Mouse (Mus musculus) embryo, embryonic 10 days (tissue): ENCODE measurements around the gene Rpn2.
A peak's percentile ranks its signal among the peaks of the same experiment; 100 is the strongest.

ENCODE experiments used
- DNase-seq: peaks from one replicate; pipeline ENCODE4 v3.0.0-alpha.2; 2015; ENCODE audit warnings: low spot score

The Rpn2 gene

DNA sequence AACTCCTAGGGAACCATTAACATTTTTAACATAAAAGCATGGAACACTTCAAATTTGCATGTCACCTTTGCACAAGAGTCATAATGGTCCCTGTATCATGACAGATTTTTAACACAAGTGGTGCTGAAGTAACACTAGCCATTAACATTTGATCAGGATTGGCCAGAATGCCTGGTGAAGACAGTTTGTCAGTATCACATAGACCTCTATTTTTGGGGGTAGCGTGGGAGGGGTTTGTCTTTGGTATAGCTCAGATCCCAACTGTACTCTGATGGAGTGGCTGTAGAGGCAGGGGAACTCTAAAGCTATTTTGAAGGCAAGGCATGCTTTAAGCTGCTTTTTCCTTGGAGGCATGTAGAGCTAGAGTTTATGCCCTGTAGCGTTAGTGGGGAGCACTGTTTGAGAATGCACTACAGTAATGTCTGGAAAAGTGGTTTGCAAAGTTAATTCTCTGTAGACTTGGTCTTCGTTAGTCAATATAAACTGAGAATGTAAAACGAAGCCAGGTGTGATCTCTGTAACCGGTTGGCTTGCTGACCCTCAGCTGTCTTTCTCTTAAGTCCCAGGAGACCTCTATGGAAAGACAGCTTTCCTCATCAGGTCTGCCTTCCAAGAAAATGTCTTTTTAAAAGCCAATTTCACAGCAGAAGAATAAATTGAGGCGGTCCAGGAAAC is 32.3 kb downstream of the Rpn2 start:
- no peak for DNase-seq

DNA sequence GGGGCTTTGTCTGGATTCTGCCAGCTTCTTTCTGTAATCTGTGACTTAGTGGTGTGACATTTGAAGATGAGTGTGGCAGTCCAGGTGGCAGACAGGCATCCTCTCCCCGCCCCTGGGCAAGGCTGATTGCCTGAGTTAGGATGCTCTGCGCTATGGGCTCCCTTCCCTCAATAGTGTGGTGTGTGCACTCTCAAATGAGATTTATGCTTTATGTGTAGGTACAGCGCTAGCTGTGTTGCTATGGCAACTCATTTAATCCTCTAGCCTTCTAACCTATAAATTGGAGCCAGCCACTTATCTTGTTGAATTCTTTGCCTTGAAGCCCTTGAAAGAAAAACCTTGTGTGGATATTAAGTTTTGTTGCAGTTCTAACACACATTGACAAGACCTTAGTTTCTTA is 34.9 kb downstream of the Rpn2 start:
- no peak for DNase-seq

DNA sequence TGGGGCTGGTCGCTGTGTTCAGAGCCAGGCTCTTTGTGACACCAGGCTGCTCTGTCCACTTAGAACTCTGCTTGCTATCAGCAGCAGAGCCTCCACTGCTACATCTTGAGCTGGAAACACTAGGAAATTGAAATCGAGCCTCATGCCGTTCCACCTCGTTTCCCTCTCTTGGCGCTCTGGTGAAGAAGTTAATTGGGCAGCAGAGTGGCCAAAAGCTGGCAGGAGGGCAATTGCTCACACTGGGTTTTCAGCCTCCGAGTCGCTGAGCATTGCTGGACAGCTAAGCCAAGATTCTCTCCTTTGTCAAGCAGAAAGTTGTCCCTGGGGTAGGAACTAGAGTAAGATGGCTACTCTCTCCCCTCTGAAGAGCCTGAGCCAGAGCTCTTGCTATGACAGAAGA is 35.5 kb downstream of the Rpn2 start:
- DNase-seq: no peak

DNA sequence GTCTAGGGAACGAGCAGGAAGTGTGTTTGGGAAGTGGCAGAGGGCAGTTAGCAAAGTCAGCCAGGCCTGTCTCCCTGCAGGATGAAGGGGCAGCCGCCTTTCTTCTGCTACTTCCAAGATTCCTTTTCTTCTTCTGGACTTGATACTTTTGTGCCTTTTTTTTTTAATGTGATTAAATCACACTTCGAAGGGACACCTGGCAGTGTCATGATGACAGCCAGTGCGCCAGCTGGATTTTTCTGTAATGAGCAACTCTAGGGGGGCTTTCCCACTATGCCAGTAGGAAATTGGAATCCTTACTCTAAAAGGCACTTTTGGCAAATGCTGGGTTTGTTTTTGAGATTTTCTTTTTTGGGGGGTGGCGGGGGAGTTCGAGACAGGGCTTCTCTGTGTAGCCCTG is 36.7 kb downstream of the Rpn2 start:
- DNase-seq: no peak

DNA sequence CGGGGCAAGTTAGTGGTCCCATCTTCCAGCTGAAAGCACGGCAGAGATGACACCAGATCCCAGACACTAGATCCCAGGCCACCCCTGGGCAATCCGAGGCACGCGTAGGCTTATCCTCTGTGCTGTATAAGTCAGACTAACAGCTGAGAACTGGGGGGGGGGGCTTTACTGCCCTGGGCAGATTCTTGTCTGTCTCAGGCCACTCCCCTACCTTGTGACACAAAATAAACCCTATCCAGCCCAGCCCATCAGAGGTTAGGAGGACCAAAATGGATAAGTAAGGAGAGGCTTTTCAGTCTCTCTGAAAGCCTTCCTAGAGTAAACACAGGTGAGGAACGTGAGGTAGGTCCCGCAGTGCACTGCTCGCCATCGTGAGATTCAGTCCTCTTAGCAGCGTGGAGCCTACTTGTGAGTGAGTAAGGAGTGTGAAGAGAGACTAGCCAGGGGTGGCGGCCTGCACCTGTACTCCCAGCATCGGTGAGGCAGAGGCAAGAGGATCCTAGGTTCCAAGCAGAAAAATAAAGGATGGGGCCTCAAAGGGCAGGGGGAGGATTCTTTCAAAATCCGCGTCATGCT is 37.6 kb downstream of the Rpn2 start:
- DNase-seq: no peak

DNA sequence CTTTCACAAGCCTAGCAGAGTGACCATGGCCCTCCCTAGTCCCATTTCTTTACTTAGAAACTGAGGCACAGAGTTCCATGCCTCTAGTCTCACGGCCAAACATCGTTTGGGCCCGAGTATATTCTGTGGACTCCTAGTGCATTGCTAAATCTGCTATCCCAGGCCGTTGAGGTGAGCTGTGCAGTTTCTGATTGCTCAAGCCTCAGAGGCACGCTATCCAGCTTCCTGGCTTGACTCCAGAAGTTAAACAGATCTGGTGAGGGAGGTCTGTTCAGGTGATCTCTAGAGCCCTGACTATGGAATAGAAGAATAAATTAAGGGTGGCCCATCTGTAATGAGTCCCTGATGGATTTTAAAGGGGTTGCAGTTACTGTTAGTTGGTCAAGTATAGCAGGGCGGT is 38.4 kb downstream of the Rpn2 start:
- DNase-seq: no peak

DNA sequence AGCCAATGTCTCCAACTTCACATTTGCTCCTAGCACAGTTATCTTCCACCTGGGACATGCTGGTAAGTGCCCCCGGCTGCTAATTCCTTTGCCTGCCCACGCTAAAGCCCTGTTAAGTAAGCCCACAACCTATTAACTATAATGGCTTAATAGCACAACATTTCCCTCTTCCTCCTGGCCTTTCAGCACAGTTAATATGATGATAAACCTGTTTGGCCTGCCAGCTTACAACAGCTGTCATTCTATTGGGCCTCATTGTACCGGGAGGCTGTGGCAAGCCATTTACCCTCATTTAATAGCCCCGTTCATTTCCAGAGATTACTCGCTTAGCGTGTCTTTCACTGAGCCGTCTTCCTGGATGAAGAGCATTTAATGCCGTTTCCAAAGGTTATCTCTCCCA is 41.3 kb downstream of the Rpn2 start:
- DNase-seq: no peak

DNA sequence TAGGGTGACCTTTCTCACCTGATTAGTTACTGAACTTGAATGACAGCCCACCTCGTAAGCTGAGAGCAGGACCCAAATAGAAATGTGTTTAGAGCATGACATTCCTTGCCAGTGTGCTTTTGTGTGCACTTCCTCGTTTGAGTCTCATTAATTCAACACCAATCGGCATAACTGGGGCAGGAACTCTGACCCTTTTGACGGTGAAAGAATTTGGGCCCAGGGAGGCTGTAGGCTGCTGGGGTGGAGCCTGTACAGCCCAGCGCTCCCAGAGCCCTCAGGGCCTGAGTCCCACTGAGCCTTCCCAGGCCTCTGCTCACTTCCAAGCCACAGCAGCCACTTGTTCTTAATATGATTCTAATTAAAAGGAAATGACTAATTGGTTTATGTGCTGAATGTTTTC is 42.1 kb downstream of the Rpn2 start:
- peak; percentile 27 for DNase-seq

DNA sequence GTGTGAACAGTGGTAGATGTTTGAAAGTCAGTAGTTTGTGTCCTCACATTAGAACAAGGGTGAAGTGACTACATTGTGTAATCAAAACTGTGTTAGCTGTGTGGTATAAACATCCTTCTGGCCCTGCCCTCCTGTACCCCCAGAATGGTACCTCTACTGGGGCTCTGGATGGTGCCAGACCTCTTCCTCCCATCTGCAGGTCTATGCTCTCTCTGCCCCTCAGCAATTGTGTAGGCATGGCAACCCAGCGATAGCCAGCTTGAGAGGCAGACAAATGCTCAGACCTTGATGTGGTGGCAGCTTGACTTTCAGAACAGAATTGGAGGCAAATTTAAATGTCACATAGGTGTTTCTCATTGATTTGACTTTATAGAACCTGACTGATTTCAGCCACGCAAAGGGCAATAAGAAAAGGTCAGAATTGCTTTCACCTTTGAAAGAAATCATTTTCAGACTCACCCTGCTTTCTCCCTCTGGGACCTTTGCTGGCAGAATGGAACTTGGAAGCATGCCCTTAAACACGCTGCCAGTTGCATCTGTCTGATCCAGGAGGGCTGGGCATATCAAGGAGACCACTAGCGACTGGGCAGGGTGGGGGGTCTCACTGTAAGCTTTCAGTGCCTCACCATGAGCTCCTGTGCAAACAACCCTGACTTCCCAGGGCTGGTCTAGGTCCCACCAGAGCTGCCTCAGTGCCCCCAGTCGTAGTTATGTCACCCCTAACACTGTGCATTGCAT is 43.4 kb downstream of the Rpn2 start:
- no peak for DNase-seq

DNA sequence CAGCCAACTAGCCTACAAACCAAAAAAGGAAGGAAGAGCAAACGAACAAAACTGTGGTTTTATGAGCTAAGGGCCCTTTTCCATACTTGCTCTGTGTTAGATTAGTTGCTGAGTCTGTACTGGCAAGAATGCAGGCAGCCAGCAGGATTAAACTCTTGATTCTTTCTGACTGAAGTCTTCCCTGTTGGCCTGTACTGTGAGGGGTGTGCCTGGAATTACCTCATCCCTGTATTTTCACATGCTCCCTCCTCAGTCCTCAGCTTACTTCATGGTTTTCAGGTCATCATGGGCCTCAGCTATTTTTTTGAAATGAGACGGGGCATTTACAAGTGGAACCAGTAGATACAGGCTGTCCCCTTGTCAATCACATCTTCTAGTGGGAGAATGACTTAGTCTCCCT is 46.4 kb downstream of the Rpn2 start:
- DNase-seq: no peak

DNA sequence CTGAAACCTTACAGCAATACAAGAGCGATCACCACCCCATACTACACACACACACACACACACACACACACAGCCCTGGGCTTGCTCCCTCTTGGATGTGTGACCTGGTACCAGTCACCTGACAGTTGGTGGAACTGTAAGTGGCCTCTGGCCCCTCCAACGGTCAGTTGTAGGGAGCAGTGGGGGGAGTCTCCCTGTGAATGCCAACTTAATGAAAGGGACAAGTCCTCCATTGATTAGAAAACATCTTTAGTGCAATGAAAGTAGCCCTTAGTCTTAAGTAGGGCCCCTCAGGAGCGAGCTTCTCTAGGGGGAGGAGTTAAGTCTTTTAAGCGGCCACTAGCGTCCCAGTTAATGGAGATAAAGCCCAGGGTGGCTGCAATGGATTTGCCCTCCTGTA is 49.3 kb downstream of the Rpn2 start:
- peak; percentile 34 for DNase-seq

DNA sequence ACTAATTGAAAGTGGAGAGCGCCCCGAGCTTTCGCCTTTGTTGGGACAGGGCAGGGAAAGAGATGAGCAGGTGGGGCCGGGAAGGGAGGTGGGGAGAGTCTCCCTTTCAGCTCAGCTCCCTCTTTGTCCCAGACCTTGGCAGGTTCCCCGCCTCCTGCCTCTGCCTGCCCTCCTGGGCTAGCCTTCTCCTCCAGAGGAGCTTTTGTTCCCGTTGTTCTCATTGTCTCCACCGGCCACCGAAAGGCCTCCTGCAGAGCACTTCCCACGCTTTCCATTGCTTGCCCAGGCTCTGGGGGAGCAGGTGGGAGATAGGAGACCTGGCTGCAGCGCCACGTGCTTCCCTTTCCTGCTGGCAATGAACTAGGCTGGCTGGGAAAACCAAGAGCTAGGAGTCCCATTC is 49.8 kb downstream of the Rpn2 start:
- peak; percentile 62 for DNase-seq

DNA sequence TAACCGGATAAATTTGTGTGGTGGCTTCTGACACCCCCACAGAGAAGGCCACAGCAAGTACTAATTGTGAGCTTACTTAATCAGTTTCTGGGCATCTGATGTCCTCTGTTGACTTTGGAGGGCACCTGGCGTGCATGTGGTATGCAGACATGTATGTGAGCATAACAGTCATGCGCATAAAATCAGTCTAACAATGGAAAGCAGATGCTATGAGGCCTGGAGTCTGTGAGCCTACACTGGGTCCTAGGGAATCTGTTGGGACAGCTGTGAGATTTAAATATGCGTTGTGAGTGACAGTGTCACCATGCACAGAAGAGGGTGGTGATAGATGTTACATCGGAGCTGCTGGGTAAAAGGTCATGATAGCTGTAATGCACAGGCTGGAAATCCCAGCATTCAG is 53.2 kb downstream of the Rpn2 start:
- DNase-seq: no peak

DNA sequence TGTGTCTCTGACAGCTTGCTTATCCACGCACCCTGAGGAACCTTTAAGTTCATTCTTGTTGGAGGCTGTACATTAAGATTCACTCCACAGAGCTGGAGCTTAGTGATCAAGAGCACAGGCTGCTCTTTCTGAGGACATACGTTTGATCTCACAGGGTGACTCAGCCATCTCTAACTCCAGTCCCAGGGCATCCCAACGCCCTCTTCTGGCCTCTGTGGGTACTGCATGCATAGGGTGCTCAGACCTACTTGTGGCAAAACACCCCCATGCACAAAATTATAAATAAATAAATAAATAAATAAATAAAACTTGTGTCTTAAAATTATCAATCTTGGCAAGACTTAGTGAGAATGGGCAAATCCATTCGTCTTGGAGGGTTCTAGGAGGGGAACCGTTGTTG is 59.8 kb downstream of the Rpn2 start:
- peak; percentile 81 for DNase-seq

DNA sequence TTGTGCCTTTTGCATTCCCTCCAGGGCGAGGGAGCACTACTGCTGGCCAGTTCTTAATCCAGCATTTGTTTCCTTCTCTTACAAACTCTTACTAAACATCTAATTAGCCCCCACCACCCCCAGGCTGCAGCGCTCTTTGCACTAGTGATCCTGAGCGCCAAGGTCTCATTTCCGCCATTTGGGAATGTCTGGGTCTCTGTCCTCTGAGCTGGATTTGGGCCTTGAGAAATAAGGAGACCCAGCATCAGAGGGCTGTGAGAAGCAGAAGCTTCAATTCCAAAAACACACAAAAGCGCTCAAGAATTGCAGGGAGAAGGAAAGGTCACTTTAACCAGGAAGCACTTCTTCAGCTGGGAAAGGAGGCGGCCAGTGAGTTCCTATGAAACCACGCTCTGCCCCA is 60.7 kb downstream of the Rpn2 start:
- DNase-seq: no peak

DNA sequence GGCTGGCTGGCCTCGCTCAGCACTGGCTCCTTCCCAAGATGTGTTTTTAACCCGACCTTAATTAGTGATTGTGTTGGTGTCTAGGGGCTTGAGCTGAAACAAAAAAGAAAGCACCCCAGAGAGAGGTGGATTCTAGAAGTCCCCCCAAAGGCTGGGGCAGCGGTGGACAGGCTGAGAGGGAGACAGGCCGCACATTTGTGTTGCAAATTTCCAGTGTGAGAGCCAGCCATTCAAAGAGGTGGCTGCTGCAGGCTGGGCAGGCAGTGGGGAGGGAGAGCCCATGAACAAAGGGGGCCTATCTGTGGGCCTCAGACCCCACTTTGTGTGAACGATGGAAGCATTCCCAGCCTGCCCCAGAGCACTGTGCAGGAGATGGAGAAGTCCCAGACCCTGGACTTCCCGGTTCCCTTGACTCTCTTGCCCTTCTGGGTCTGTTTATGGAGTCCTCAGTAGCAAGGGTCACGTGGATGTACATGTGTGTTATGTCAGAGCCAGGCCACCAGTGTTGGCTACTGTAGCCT is 61.5 kb downstream of the Rpn2 start:
- peak; percentile 38 for DNase-seq

DNA sequence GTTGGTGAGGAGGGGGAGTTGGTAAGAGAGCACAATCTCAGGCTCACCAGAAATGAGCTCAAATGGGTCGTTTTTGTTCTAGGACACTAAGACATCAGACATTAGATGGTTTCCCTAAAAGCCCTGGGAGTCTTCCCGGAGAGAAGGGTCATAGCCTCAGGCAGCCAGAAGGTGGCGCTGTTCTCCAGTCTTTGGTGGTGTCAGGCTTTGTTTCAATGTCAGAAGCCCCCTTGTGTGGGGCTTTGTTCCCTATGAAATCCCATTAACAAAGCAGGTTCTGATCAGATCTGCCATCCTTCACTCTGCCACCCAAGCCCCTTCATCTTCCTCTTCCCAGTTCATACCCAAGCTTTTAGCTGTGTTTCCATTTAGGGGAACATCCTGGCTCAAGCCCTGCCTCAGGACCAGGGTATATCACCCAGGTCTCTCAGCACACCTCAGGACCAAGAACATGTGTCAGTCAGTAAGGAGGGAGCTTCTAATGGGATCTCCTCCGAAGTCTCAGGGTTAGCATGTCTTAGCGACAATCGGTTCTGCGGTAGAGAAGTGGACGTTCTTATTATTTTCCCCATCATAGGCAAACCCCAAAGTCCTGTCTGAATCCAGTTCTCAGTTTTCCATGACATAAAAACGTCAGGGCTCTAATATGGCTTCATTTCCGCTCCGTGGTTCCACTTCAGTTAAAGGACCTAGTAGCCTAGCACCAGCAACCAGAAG is 62.9 kb downstream of the Rpn2 start:
- DNase-seq: peak; percentile 91

DNA sequence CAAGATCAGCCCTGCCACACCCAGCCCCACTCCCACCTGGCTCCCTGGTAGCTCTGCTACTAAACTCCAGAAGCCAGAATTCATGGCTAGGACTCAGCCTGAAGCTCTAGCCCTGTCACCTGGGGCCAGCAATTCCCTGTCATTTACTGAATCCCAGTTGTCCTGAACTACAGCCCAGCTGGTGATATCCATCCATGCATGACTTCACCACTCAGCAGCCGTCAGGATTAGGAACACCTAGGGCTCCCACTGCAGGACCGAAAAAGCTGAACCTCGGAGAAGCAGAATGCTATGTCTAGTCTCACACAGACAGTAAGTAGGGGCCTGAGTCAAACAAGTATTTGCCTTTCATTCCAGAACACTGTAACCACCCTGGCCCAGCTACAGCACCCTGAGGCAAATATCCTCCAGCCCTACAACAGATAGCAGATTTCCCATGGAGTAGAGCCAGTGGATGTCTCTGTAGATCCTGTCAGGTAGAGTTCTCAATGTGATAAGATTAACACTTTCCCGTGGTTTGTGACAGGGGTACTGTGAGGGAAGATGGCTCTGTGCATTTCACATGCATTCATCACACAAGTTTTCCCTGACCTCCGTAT is 63.6 kb downstream of the Rpn2 start:
- DNase-seq: no peak

DNA sequence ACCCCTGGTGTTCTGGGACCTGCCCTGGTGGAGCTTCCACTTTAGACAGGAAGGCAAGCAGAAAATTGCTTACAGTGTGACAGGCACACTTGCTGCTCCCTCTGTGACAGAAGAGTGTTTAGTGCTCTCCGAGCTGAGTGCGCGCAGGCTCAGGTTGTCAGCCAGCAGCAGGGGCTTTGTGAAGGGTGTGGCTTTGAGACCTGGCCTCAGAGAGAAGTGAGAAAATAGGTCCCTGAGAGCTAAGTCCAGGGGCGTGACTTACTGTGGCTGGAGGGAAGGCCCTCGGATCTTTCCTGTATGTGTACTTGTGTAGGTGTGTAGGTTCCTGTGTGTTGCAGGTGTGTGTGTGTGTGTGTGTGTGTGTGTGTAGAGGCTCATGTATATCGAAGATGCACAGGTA is 64.5 kb downstream of the Rpn2 start:
- no peak for DNase-seq

DNA sequence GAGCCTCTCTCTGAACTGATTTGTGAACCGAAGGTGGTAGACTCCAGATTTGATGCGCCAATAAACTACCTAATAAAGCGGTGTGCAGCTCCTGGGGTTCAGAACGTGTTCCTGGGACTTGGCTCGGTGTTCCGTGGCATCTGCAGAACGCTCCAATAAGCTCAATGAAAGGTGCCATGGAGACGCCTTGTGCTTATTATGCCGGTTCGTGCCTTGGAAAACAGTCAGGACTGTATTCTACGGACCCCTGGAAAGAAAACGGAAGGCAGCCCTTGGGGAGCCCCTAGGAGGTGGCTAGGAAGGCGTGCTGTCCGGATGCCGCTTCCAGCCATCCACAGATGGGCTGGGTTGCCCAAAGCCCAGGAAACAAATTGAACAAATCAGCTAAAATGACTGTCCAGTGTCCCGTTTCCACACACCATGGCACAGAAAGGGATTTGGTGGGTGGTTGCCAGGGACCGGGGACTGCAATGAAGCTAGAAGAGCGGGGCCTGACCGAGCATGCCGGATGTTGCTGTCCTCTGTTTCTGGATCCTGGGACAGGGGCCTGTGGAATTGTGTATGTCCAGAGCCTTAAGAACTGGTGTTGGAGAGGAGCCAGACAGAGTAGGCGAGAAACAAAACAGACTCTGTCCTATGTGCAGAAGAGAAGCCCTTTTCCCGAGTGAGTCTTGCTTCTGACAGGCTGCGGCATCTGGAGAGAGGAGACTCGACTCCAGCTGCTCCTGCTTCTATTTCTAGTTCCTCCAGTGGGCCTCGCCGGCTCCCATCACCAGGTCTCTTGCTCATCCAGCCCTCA is 68.7 kb downstream of the Rpn2 start, which contains the start of gene Ghrh:
Gene Ghrh (minus strand): TSS at position 146 of the 799 bp plus-strand sequence.
- DNase-seq: no peak

DNA sequence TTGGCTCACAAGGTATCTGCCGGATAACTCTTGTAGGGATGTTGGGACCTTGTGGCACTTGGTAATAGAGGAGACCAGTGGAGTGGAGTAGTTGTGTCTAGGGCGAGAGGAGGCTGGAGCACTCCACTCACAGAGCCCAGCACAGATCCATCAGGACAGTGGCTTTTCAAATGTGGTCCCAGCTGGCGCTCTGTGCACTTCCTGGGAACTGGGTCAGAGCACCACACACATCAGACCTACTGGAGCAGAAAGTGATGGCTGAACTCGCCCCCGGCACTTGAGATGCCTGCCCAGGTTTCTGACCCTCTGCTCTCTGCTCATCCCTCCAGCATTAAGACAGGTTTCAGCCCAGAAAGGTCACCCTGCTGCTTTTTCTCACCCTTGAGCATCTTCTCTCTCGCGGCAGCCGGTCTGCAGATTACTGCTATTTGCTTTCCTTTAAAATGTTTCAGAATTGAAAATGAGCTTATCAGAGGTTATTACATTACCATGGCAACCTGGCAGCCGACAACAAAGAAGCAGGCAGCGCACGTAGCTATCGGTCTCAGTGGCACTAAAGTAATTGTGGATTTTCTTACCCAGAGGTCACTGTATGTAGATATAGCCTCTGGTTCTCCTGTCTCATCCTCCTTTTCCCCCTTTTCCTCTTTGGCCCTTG is 70.4 kb downstream of the Rpn2 start:
- no peak for DNase-seq
